Mouse (Mus musculus) embryonic facial prominence, embryonic 13.5 days (tissue): Measurements from ENCODE around the gene Prpsap2. TPM values are rescaled to one million over a fixed set of nuclear protein-coding genes. Genes with fewer than 3 reads are reported as not detected.

Experiments used
- ATAC-seq: fragments of 200-750 bp; cut with Nextera tagmentation; 2 replicates; pipeline ENCODE4 v1.8.0; 2017; ENCODE audit warnings: low read depth; ENCODE audit not compliant: insufficient number of reproducible peaks, insufficient read depth, low FRiP score, low TSS enrichment
- H3K27ac ChIP-seq: fragments of 300-500 bp; sonication (generic); 2 replicates; pipeline ENCODE4 v1.5.1; 2015; ENCODE audit warnings: moderate library complexity, mild to moderate bottlenecking, inconsistent platforms
- H3K27me3 ChIP-seq: fragments of 300-500 bp; sonication (generic); 2 replicates; pipeline ENCODE4 v1.6.1; 2015; ENCODE audit warnings: mild to moderate bottlenecking, inconsistent platforms
- H3K36me3 ChIP-seq: fragments of 300-500 bp; sonication (generic); 2 replicates; pipeline ENCODE4 v1.6.1; 2015; ENCODE audit warnings: mild to moderate bottlenecking, inconsistent platforms
- H3K4me1 ChIP-seq: fragments of 300-500 bp; sonication (generic); 2 replicates; pipeline ENCODE4 v1.6.1; 2015; ENCODE audit warnings: inconsistent platforms
- H3K4me2 ChIP-seq: fragments of 300-500 bp; sonication (generic); 2 replicates; pipeline ENCODE4 v1.6.1; 2015; ENCODE audit warnings: moderate library complexity, mild to moderate bottlenecking, inconsistent platforms
- H3K4me3 ChIP-seq: fragments of 300-500 bp; sonication (generic); 2 replicates; pipeline ENCODE4 v1.5.1; 2015; ENCODE audit warnings: mild to moderate bottlenecking, inconsistent platforms
- H3K9ac ChIP-seq: fragments of 300-500 bp; sonication (generic); 2 replicates; pipeline ENCODE4 v1.6.1; 2015; ENCODE audit warnings: mild to moderate bottlenecking, inconsistent platforms
- H3K9me3 ChIP-seq: fragments of 300-500 bp; sonication (generic); 2 replicates; pipeline ENCODE4 v1.6.1; 2016; ENCODE audit warnings: inconsistent platforms
- WGBS: fragments of 180-500 bp; shearing (Covaris S2); methylation state at CpG from one replicate; pipeline ENCODE4 v1.1.7; 2015; ENCODE audit warnings: mixed read lengths; 5-methylcytosine and 5-hydroxymethylcytosine counted together
- polyA plus RNA-seq: library from polyadenylated mRNA; unstranded; fragments of >200 nt; fragmentation: Nextera tagmentation; extraction: Ambion mirVana; gene quantifications from 2 replicates; pipeline ENCODE4 v1.2.1, GENCODE M21; 2015

Gene Prpsap2
- polyA plus RNA-seq, 1 experiment from 2014 or later = 35.0 TPM

DNA sequence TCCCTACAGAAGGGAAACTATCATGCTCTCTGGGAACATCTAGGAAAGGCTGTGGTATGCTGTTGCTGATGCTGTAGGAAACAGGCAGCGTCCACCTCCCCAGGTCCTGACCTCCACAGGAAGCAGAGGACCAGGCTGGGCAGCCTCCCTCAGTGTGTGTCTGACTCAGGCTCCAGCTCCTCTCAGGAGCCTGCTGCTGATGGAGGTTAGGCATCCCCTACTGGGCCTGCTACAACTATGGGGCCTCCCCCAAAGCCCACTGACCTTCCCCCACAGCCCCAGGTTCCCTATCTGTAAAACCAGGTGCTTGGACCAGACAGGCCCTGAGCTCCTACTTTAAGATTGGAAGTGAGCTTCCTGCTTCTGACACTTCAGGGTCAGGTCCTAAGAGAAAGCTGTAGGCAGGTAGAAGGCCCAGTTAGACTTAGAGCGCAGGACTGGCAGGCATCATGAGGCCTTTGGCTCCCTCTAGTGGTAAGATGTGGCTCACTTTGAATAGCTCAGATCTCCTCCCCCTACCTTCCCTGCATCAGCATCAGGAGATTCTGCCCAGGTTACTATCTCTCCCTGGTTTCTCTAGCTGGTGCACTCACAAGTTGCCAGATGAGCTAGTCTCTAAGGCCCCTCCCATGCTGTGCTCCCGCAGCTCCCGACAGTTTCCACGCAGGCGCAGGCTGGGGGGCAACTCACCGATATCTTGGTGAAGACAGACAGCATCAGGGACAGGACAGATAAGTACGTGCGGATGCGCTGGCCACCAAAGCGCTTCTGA, 47.4 kb downstream of the Prpsap2 start:
- H3K9ac ChIP-seq = peak overlapping the region; percentile 40; the same call in 1 of the 2 replicates
- 48% methylated on average over 11 of the region's 11 CpGs for WGBS

DNA sequence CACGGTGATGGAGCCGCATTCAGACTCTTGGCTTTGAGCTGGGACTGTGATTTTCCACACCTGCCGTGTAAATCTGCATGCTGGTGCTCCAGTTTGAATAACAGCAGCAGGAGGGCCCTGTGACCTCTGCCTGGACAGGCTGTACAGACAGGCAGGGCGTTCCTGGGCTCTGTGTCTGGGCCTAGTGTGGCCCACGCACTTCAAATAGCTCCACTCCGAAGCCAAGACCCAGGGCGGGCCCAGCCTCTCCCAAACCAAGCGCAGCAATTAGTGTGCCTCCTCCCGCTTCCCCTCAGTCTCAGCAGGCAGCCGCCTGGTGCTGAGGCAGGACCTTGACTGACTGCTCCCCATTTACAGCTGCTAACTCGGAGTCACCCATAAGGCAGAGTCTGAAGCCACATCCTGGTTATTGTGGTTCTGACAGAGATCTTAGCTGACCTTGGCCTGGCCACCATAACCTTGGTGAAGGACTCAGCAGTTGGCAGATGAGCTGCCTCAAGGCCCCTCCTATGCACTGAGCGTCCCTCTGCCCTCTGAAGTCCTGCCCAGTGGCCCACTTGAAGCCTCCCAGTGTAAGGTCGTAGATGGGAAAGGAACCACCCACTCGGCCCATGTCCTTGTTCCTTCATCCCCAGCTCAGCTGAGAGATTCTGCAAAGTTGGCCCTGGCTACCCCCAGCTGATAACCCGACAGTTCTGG, 48.6 kb downstream of the Prpsap2 start:
- no peak for ATAC-seq

More for the DNA sequence above, 47.4 kb downstream of the Prpsap2 start:
- Histone ChIP-seq H3K4me1 (no peaks in the 10 kb centered on the region; the same call in 1 of the 2 replicates), H3K9me3 (no peaks in the 10 kb centered on the region), H3K27me3 (no peaks in the 10 kb centered on the region), H3K36me3 (no peaks in the 10 kb centered on the region), H3K27ac (no peak overlapping the region), H3K4me2 (no peak overlapping the region), H3K4me3 (no peak overlapping the region)
- 0 out of 2 replicates have a peak, but pooled peaks have one; percentile 43 for ATAC-seq

DNA sequence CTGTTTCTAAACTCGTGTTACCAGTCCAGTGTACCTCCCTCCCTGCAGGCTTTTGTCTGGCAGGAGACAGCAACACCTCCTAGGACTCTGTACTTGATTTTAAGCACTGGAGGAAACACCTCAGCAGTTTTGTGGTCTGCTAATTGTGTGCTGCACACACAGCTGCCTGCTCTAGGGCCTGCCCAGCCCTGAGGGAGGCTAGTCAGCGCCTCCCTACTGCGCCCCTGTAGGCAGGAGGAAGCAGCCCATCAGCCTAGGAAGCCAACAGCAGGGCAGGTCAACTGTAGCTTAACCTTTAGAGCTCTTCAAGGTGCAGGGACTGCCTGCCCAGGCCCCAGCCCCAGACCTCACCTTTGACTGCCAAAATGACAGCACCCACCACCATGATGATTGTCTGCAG, 53.0 kb downstream of the Prpsap2 start:
- no peak overlapping the region for H3K4me2 ChIP-seq
- H3K36me3 ChIP-seq = no peaks in the 10 kb centered on the region
- H3K4me1 ChIP-seq = no peaks in the 10 kb centered on the region
- H3K27me3 ChIP-seq = no peaks in the 10 kb centered on the region
- no peak for ATAC-seq
- no peak overlapping the region for H3K27ac ChIP-seq
- H3K9ac ChIP-seq = 0 out of 2 replicates have a peak overlapping the region, but pooled peaks have one; percentile 4
- no peak overlapping the region for H3K4me3 ChIP-seq
- 39% methylated on average over 3 of the region's 3 CpGs for WGBS
- H3K9me3 ChIP-seq = no peaks in the 10 kb centered on the region

More for the DNA sequence above, 48.6 kb downstream of the Prpsap2 start:
- Histone ChIP-seq H3K4me3 (no peak overlapping the region), H3K9me3 (no peaks in the 10 kb centered on the region), H3K36me3 (no peaks in the 10 kb centered on the region), H3K27me3 (no peaks in the 10 kb centered on the region), H3K9ac (0 out of 2 replicates have a peak overlapping the region, but pooled peaks have one; percentile 11), H3K4me1 (no peaks in the 10 kb centered on the region; the same call in 1 of the 2 replicates), H3K4me2 (no peak overlapping the region), H3K27ac (no peak overlapping the region)
- 59% methylated on average over 15 of the region's 15 CpGs for WGBS

DNA sequence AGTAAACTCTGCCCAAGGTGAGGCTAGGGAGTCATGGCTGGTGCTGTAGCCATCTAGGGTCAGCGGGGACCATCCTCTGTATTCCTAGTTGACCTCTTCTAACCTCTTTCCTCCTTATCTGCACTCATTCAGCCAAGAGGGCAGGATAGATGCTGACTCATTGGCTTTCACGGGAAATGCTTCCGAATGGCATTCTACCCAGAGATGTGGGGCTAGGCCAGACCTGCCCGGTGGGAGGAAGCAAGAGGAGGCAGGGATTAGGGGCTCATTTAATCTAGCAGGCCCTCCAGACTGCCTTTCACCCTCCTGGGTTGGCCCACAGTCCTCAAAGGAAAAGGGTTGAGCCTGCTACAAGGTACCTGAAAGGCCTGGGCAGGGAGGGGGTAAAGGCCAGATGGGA, 55.7 kb downstream of the Prpsap2 start:
- H3K4me1 ChIP-seq = 0 out of 2 replicates have a peak, but pooled peaks cover 4% of the 10 kb centered on the region
- no peak overlapping the region for H3K4me3 ChIP-seq
- H3K9me3 ChIP-seq = no peaks in the 10 kb centered on the region
- ATAC-seq = no peak
- no peak overlapping the region for H3K4me2 ChIP-seq
- 62% methylated on average over 4 of the region's 4 CpGs for WGBS
- no peaks in the 10 kb centered on the region for H3K36me3 ChIP-seq
- no peaks in the 10 kb centered on the region for H3K27me3 ChIP-seq
- H3K9ac ChIP-seq = no peak overlapping the region
- H3K27ac ChIP-seq = no peak overlapping the region

DNA sequence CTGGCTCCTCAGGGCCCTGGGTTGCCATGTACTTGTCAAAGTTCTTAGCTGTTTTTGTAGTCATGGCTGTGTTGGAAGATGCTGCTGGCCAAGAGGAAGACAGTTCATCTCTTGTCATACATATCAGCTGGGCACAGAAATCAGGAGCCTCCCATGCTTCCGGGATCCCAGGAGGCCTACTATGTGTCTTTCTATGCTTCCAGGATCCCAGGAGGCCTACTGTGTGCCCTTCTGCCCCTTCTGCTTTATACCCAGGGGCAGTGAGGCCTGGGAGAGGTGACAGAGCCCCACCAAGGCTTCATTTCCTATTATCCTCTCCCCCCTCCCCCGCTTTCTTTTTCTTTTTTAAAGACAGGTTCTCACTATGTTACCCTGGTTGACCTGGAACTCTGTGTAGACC, 56.3 kb downstream of the Prpsap2 start:
- Histone ChIP-seq H3K36me3 (no peaks in the 10 kb centered on the region), H3K9ac (no peak overlapping the region), H3K27ac (no peak overlapping the region), H3K4me3 (no peak overlapping the region), H3K27me3 (no peaks in the 10 kb centered on the region), H3K9me3 (no peaks in the 10 kb centered on the region), H3K4me1 (0 out of 2 replicates have a peak, but pooled peaks cover 4% of the 10 kb centered on the region), H3K4me2 (no peak overlapping the region)
- no peak for ATAC-seq
- 80% methylated on average over 2 of the region's 2 CpGs for WGBS

DNA sequence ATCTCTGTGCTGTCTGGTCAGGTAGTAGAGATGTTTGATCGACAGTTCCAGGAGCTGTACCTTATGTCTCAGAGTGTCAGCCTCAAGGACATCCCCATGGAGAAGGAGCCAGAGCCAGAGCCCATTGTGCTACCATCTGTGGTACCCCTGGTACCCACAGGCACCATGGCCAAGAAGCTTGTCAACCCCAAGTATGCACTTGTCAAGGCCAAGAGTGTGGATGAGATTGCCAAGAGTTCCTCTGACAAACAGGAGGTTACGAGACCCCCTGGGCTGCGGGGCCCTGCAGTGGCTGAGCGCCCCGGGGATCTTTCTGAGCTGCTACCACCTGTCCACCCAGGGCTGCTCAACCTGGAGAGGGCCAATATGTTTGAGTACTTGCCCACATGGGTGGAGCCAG, 59.4 kb downstream of the Prpsap2 start:
- no peak overlapping the region for H3K9ac ChIP-seq
- H3K36me3 ChIP-seq = no peaks in the 10 kb centered on the region
- no peak overlapping the region for H3K4me3 ChIP-seq
- 94% methylated on average over 5 of the region's 5 CpGs for WGBS
- 0 out of 2 replicates have a peak, but pooled peaks cover 4% of the 10 kb centered on the region for H3K4me1 ChIP-seq
- no peak for ATAC-seq
- H3K27me3 ChIP-seq = no peaks in the 10 kb centered on the region
- no peak overlapping the region for H3K4me2 ChIP-seq
- no peak overlapping the region for H3K27ac ChIP-seq
- no peaks in the 10 kb centered on the region for H3K9me3 ChIP-seq

DNA sequence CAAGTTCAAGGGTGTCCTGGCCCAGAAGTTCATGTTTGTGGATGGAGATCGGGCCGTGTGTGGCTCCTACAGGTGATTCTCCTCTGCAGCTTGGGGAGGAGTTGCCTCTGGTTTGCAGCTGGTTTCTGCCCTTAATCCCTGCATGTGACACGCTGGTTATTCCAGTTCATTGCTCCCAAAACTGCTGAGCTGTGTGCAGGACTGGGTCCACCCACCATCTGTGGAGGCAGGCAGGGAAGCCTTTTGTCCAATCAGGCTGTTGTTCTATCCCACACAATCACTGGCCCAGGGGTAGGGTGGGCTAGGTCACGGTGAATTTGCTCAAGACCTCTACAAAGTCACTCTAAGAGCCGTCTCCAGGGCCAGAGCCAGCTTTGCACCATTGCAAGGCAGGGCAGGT, 60.2 kb downstream of the Prpsap2 start:
- Histone ChIP-seq H3K27me3 (no peaks in the 10 kb centered on the region), H3K36me3 (no peaks in the 10 kb centered on the region), H3K4me1 (0 out of 2 replicates have a peak, but pooled peaks cover 4% of the 10 kb centered on the region), H3K9me3 (no peaks in the 10 kb centered on the region), H3K27ac (no peak overlapping the region), H3K9ac (no peak overlapping the region), H3K4me2 (no peak overlapping the region), H3K4me3 (no peak overlapping the region)
- WGBS = 57% methylated on average over 5 of the region's 5 CpGs
- ATAC-seq = no peak

DNA sequence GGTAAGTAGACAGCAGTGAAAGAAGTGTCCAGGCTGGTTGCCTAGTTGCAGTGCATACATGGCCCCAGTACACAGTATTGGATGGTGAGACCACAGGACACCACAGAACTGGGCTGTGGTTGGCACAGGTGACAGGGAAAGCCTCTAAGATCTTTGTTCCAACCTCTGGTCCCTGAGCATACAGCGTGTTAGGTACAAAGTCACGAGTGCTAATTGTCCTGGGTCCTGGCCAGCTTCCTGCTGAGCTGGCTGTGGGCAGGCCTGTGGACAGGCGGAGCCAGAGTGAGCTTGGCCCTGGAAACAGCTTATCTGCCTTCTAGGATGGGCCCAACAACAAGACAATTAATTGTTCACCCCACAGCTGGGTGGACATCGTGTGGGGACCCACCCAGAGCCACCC, 62.0 kb downstream of the Prpsap2 start:
- H3K4me2 ChIP-seq = no peak overlapping the region
- H3K36me3 ChIP-seq = no peaks in the 10 kb centered on the region
- 69% methylated on average over 4 of the region's 4 CpGs for WGBS
- H3K27me3 ChIP-seq = no peaks in the 10 kb centered on the region
- H3K4me1 ChIP-seq = 0 out of 2 replicates have a peak, but pooled peaks cover 4% of the 10 kb centered on the region
- H3K27ac ChIP-seq = no peak overlapping the region
- ATAC-seq = no peak
- no peak overlapping the region for H3K9ac ChIP-seq
- H3K9me3 ChIP-seq = no peaks in the 10 kb centered on the region
- H3K4me3 ChIP-seq = no peak overlapping the region

DNA sequence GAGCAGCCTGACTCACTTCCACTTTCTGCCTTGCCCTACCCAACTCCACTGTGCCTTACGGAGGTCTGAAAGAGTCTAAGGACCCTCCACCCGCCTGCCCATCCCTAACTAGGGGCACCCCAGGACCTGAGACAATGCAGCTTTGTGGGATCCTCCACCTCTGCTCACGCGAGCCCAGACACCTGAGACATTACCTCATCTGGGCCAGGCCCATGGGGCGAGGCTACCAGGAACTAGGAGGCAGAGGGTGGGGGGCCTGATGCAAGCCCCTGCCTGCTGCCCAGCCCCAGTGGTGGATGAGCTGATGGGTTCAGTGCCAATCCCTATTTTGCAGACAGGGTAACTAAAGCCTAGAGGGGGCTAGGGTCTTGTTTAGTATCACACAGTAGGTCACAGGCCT, 62.4 kb downstream of the Prpsap2 start:
- Histone ChIP-seq H3K9ac (no peak overlapping the region), H3K4me2 (no peak overlapping the region), H3K4me1 (0 out of 2 replicates have a peak, but pooled peaks cover 4% of the 10 kb centered on the region), H3K4me3 (no peak overlapping the region), H3K9me3 (no peaks in the 10 kb centered on the region), H3K36me3 (no peaks in the 10 kb centered on the region), H3K27me3 (no peaks in the 10 kb centered on the region), H3K27ac (no peak overlapping the region)
- WGBS = 75% methylated on average over 5 of the region's 5 CpGs
- no peak for ATAC-seq

DNA sequence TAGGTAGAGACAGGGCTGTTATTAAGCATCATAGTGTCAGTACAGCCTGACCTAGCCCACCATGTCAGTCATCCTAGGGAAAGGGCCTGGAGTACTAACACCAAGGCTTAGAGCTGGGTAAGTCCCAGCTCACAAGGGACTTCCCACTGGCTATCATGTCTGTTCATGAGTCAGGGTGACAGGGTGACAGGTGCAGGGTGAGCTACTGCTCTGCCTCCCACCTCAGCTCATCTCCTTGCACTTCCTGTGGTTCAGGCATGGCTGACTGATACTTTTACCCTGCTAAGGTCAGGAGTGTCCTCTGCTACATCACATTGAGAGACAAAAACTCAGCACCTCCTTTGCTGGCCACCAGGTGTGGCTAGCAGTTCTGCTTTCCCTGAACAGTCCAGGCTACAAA, 63.0 kb downstream of the Prpsap2 start:
- Histone ChIP-seq H3K27me3 (no peaks in the 10 kb centered on the region), H3K4me1 (0 out of 2 replicates have a peak, but pooled peaks cover 4% of the 10 kb centered on the region), H3K4me2 (no peak overlapping the region), H3K36me3 (no peaks in the 10 kb centered on the region), H3K4me3 (no peak overlapping the region), H3K9me3 (no peaks in the 10 kb centered on the region), H3K27ac (no peak overlapping the region), H3K9ac (no peak overlapping the region)
- ATAC-seq = no peak

DNA sequence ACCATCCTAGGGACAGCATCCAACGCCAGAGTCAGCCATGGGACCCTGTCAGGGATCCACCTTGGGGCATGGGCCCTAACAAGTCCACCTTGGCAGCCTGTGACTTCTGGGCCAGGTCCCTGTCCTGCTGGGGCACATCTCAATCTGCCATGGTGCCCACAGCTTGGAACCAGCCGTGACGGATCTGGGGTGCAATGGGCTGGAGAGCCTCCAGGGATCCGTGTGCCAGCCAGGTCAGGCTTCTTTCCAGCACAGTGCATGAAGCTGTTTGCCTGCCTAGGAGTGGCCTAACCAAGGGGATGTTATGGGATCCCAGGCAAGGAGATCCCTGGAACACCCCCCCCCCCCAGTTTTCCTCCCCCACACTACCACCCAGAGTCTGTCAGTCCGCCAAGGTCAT, 68.9 kb downstream of the Prpsap2 start:
- no peak for ATAC-seq
- no peak overlapping the region for H3K9ac ChIP-seq
- no peak overlapping the region for H3K4me2 ChIP-seq
- H3K27me3 ChIP-seq = no peaks in the 10 kb centered on the region
- H3K9me3 ChIP-seq = no peaks in the 10 kb centered on the region
- H3K4me1 ChIP-seq = no peaks in the 10 kb centered on the region
- no peak overlapping the region for H3K27ac ChIP-seq
- 90% methylated on average over 5 of the region's 5 CpGs for WGBS
- no peaks in the 10 kb centered on the region for H3K36me3 ChIP-seq
- no peak overlapping the region for H3K4me3 ChIP-seq

DNA sequence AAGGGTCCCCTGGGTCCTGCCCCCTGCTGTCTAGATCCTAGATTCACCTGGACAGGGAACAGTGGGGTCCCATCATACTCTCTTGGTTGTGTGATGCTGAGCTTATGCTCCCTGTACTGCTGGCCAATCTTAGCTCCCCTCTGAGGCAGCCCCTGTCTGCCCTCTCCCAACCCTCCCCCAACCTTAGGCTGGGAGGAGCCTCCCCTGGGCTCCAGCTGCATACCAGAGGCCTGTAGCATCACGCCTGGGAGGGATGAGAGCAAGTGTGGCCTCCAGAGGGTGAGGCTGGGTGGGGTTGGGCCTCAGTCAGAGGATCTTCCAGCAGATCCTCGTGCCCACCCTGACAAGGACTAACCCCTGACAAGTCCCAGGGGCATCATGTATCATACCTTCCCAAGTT, 74.3 kb downstream of the Prpsap2 start:
- H3K27me3 ChIP-seq = peaks cover 36% of the 10 kb centered on the region
- WGBS = 33% methylated on average over 2 of the region's 2 CpGs
- no peak overlapping the region for H3K9ac ChIP-seq
- no peak overlapping the region for H3K4me2 ChIP-seq
- H3K36me3 ChIP-seq = no peaks in the 10 kb centered on the region
- H3K4me1 ChIP-seq = peaks cover 28% of the 10 kb centered on the region
- no peak overlapping the region for H3K4me3 ChIP-seq
- no peaks in the 10 kb centered on the region for H3K9me3 ChIP-seq
- no peak for ATAC-seq
- H3K27ac ChIP-seq = peak overlapping the region; percentile 24; the same call in 1 of the 2 replicates
